Mouse (Mus musculus): ENCODE results near the gene Arhgef3.

Gene Arhgef3

DNA sequence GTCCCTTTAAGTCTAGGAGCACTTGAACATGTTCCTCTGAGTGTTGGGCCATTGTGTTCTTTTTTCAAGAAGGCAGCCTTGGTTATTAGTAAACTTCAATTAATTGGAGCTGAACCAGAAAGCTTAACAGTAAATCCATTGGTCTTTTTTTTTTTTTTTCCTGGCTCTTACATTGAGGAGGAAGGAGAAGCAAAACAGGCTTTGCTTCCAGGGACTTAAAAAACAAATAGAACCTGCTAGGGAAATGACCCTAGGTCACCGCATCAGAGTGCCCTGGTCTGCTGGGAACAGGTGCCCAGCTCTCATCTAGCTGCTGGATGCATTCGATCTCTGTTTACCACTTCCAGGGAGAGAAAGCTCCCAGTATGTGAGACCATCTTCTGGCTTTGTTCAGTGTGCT is 227.8 kb downstream of the Arhgef3 start:
- in situ Hi-C loops (cut with MboI, MseI): loop anchor here (5.0 kb wide), 2 partner anchors 35 to 110 kb away; no protein-coding TSS in a partner anchor

DNA sequence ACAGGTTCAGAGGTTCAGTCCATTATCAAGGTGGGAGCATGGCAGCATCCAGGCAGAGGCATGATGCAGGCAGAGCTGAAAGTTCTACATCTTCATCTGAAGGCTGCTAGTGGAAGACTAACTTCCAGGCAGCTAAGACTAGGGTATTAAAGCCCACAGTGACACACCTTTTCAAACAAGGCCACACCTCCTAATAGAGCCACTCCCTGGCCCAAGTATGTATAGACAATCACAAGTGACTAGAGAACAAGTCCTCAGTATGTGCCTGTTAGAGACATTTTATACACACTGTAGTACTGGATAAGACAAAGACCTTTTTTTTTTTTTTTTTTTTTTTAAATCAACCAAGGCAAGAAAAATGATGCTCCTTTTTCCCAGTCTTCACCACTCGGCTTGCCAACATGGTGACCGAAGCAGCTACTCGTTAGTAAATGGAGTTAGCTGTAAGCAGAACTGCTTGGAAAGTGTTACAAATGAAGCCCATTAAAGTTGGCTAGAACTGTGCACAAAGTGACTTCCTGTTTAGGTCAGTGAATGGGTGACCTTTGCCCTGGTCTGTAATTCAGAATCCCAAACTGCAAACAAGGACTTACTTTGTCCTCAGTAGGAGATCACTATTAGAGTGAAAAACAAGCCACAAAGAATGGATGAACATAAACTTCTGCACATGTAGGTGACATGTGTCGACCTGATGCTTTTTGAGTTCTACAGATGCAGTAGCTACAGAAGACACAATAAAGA is 229.7 kb downstream of the Arhgef3 start:
- in situ Hi-C loops (cut with MboI, MseI): loop anchor here (5.0 kb wide), 2 partner anchors 33 to 112 kb away; no protein-coding TSS in a partner anchor

DNA sequence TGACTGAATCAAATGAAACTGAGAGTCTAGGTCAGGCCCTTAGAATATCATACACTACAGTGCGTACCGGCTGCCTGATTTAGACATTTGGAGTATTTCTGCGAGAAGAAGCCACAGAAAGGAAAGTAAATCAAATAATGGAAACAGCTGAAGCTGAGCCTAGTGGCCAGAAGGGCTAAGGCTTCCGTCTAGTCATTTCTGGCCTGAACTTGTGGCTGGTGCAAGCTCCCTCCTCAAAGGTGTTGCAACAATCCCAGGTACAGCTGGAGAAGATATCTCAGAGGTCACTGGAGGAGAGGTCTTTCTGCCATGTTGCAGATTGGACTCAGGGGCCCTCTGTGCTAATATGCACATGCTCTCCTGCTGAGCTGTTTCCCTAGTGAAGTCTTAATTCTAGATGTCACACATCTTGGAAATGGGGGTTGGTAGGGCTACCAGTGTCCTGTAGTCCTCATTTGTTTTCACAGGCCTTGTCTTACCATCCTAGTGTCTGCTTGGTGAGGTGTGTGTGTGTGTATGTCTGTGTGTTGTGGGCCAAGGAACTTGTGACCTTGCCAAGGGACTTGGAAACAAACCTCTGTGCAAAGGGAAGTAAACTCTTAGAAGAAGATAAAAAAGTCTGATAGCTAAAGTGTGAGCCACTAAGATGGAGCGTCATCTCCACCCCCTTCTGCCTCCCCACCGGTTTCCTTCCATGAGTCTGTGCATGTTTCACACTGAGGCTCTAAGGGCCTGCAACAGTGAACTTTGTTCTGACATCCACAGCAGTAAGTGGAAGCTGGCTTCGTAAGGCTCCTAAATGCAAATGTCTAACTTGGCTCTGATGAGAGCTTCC is 230.6 kb downstream of the Arhgef3 start:
- in situ Hi-C loops (cut with MboI, MseI): no loop called here

DNA sequence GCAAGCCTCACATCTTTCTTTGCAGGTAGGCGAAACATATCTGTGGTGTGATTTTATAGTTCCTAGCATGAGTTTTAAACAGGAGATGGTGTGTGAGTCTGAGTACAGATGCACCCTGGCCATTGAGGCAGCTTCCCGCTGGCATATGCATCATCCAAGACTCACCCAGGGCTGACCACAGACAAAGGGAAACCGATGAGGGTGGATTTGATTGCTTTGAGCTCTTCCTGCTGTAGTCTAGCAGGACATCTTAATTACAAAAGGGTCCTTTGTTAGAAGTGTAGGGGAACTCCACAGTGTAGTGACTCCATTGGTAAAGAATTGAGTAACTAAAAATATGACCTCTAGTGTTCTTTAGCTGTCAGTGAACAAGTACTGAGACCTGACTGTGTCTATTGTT is 232.5 kb downstream of the Arhgef3 start:
- in situ Hi-C loops (cut with MboI, MseI): no loop called here

DNA sequence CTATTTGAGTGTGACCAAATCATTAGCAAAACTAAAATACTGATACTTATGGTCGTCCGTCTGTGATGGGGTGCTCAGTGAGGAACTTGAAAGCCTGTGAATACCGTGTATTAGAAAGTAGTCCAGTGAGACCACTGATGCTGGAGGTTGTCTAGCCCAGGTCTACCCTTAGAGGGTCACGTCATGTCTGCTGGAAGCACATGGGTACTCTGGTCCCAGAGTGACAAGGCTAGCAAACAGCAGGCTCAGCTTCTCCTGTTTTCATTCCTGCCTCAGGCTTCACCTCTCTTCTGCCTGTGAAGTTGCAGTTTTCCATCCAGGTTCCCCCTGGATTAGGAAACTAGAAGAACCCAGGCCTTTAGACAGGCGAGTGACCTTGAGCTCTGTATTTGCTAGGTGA is 233.0 kb downstream of the Arhgef3 start:
- in situ Hi-C loops (cut with MboI, MseI): no loop called here

DNA sequence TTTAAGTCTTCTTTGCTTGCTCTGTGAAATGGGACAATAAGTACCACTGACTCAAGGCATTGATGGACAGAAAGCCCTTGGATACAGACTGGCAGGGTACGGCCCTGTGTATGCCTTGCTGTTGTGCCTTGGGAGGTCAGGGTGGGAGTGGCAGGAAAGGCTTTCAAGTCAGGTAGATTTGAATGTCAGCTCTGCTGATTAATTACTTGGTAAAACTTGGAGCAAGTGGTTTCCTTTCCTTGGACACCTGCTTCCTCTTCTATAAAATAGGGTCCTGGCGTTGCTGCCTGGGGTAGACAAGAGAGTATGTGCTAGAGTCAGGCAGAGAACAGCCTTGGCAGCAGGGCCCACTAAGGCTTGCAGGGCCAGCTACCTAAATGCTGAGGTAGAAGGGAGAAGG is 233.4 kb downstream of the Arhgef3 start:
- in situ Hi-C loops (cut with MboI, MseI): no loop called here

DNA sequence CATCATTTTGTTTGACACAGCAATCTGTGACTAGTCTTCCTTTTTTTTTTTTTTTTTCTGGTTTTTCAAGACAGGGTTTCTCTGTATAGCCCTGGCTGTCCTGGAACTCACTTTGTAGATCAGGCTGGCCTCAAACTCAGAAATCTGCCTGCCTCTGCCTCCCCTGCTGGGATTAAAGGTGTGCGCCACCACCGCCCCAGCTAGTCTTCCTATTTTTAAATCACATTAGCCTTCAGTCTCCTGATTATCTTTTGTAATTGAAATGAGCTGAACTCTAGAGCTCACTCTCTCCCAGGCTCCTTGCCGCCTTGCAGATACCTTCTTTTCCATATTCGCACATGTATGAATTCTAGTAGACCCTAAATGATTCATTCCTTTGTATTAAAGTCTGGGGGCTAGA is 234.0 kb downstream of the Arhgef3 start:
- in situ Hi-C loops (cut with MboI, MseI): no loop called here

DNA sequence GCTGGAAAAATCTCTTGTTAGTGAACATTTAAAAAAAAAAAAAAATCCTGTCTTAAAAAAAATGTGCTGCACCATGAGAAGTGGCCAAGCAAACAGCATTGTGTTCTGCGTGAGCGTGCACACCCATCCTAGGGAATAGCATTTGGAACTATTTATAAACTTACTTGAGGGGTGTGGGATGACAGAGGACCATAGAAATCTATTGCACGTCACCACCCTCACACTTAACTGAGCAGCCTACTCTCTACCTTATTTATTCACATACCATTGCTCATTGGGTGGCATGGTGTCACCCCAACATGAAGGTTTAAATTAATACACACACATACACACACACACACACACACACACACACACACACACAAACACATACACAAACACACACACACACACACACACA is 234.4 kb downstream of the Arhgef3 start:
- in situ Hi-C loops (cut with MboI, MseI): no loop called here

DNA sequence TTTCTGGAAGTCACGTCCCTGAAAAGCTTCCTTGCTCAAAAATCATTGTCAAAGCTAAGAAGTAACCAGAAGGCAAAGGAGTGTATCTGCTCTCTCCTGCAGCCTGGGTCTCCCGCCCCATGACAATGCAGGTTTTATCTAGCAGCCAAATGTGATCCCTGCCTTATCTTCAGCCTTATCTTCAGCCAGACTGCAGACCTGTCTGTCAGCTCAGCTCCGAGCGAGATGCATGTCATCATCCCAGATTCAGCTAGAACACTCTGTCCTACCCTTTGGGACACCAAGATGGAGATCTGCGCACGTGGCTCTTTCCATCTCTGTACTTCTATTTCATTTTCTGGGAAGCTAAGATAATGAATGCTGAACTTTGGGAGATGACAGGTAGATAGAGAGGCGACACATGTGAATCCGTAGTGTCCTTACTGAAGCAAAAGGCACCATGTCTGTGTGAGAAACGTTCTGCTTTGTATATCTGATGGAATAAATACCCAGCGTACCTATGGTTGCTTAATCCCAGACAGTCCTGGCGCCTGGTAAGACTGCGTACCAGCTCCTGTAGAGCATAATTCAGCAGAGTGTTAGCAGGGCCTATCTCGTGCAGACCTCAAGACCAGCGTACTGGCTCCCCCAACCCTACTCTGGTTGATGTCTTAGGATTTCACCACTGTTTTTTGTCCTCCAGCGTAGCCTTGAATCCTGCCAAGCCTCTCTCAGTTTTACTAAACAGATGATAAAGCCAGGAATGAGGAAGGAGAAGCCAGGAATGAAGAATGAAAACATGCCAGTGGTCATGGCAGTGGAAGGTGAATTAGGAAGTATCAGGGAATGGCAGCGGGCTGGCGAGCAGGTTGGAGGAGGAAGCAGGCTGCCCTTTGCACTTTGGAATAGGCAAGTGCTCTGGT is 235.4 kb downstream of the Arhgef3 start:
- in situ Hi-C loops (cut with MboI, MseI): no loop called here

DNA sequence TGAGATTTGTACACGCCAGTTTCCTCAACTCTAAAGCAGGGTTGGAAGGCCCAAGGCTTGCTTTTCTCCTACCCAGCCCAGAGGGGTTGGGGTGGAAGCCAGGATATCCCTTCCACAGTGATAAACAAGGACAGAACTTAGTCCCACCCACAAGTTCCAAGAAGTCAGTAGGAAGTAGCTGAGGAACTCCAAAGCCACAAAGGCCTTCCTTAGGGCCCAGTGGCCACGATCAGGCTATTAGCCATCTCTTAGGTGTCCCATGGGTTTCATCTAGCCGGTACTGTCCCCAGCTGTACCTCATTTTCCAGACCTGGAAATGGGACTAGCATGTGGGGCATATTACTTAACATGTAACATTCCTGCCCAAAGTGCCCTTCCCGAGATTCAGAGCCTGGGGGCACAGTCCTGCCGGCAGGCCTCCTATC is 236.4 kb downstream of the Arhgef3 start:
- in situ Hi-C loops (cut with MboI, MseI): no loop called here

DNA sequence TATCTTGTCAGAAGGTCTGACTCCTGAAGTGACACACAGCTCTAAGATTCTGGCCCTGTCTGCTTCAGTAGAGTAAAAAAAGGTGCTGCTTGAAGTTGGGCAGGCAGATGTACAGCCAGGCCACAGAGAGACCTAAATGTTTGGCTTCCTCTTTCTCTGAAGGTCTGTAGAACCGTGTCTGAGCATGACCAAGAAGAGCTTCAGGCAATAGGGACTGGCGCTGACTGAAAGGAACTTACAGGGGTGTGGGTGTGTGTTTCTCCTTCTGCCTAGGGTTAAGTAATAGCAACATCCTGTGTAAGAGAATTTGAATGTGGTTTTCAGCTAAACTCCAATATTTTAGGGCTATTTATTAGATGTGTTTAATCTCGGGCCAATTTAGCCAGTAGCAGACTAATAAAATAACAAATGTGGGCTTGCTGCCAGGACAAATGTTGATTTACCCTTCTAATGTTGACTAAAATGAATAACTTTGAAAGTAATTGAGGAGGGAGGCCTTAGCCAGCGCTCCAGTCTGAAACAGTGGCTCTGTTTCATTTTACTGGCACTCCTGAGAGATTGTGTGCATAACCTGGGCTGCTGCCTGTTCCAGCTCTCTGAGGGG is 236.9 kb downstream of the Arhgef3 start:
- in situ Hi-C loops (cut with MboI, MseI): no loop called here

DNA sequence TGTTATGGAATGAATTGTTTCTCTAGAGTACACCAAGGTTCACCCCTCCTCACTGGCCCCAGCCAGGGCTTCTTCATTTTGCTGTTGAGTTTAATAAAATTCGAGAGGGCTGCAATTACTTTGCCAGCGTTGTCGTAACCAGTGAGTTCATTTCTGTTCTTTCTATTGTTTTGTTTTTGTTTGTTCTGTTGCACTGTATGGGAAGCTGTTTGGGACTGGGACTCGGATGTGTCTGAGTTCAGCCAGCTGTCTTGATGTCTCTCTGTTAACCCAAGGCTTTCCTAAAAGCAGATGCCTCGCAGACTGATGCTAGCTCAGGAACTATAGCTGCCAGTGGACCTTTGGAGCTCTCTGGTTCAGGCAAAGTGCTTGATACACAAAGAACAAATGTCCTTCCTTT is 237.8 kb downstream of the Arhgef3 start:
- in situ Hi-C loops (cut with MboI, MseI): no loop called here

DNA sequence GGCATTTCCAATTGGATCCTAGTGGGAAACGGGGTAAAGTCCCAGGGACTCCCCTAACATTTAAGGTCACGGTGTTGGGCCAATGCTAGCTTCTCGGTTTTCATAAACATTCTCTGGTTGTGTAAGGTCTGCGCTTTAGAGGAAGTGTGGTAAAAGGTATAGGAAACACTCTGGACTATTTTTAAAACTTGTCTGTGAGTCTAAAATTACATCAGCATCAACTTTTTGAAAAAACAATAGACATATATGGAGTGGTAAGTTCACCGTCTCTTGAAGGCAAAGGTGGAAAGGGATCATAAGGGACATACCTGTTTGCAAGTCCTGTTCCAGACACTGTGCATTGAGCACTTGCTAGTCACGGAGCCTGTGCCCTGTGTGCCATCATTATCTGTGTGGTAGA is 240.5 kb downstream of the Arhgef3 start:
- in situ Hi-C loops (cut with MboI, MseI): no loop called here

DNA sequence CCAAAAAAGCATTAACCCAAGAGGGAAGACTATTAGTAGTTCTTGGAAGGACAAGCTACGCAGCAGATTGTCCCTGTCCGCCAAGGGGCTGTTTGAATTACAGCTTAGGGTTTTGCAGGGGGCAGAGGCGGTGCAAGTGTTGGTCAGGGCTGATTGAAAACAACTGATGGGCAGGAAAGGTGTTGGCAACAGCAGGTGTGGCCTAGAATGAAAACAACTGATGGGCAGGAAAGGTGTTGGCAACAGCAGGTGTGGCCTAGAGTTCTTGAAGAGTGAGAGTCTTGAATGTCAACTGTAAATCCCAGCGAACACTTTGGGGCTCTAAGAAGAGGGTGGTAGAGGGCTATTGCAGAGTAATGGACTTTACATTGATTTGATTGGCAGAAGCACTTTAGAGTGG is 241.2 kb downstream of the Arhgef3 start:
- in situ Hi-C loops (cut with MboI, MseI): no loop called here

DNA sequence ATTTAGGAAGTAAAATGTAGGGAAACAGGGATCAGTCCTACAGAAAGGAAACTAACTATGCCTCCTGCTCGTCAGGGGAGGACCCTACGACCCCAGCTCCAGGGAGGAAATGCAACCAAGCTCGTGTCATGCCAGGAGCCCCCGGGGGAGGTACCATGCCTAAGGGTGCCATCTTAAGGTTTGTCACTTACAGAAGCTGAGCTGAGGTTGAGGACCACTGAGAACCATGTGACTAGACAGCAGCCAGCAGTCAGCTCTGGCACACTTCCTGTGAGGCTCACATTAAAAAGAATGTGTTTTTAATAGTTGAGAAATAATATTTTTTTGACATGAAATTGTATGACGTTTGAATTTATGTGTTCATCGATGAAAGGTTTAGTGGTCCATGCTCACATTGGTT is 242.4 kb downstream of the Arhgef3 start:
- in situ Hi-C loops (cut with MboI, MseI): no loop called here

DNA sequence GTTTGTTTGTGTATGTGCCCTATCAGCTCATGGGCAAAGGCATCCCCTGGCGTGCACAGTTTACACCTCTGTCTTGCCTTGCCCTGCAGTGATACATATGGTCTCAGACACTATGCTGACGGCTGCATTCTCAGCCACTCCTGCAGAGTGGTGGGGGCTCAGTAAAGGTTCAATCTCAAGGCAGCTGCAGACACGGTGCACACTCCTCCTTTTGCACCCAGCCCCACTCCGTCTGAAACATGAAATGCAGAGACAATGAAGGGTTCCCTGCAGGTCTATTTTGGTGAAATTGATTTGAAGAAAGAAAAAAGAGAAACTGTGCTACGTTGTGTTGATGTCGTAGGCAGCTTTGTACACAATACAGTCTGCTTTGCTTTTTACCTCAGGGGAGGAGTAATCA is 243.5 kb downstream of the Arhgef3 start:
- in situ Hi-C loops (cut with MboI, MseI): no loop called here

DNA sequence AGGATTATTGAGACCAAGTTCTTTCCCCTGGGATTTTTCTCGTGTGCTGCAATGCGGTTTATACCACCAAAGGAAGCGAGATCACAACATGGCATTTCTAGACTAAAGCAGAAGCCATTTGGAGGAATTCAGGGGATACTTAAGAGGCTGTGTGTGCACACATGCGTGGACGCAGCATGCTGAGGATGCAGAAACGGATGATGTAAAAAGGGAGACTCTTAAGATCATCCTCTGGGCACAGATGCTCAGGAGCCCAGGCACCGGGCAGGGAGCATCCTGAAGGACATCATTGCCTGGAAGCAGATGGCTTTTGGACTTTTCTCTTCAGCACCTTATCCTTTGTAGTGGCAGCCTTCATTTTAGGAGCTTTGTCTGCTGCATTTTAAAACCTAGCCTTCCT is 246.2 kb downstream of the Arhgef3 start:
- in situ Hi-C loops (cut with MboI, MseI): no loop called here

DNA sequence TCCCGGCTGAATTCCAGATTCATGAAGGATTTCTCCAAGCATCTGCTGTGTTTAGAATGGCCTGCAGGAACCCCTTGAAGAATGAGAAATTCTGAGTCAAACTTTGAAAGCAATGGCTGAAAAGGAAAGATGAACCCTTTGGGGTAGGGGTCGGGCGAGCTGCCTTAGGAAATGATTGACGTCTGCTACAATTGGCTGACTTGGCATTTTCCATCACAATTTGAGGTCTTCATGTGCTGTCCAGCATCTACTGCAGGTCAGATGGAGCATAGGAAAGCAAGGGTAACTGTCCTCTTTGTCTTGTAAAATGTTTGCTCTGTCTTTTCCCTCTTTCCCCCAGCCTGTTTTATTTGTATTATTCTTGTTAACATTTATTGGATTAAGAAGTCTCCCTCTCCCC is 246.8 kb downstream of the Arhgef3 start:
- in situ Hi-C loops (cut with MboI, MseI): no loop called here

DNA sequence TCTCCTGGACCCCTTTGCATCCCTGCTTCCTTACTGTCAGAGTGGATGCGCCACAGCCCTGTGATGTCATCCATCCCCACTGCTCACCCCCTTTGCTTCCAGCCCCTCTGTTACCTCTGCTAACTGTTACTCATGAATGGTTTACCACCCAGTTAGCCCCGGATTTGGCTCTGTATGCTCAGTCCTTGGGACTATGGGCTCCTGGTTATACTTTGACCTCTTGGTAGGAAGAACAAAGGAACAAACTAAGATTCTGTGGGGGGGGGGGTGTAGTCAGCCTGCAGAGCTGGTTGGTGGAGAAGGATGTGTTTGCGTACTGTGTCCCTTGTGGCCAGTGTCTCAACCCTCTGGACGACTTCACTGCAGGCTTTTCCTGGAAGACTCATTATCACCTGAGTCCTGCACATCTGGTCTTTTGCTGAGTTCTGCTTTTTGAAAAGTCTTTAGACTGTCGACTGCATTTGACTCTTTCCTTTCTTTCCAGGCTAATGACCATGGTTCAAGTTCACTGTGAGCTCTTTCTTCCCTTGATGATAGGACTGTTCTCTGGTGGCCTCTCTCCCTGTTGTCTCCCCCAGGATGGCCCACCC is 250.1 kb downstream of the Arhgef3 start:
- in situ Hi-C loops (cut with MboI, MseI): no loop called here

DNA sequence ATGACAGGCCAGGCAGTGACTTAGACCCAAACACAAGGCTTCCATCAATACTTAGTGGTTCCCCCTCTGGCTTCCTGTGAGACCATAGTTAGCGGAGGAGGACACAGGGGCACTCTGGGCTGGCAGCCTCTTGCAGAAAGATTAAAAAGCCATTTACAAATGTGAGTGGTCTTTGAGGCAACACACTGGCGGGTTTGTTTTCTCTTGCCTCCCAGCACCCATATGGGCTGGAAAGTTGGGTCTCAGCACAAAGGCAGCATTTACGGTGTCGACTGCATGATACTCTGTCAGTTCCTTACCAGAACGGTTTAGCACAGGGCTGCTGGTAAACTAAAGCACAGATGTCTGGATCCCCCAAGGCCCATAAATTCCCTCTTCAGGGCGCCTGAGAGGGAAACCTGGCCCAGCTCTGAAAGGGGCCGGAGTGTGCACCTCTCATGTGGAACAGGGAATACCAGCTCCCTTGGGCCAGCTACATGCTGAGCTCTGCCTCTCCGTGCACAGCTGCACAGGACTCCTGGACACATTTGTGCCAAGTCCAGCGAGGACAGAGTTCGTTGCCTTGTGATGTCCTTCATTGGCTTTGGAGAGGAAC is 252.5 kb downstream of the Arhgef3 start:
- in situ Hi-C loops (cut with MboI, MseI): no loop called here

DNA sequence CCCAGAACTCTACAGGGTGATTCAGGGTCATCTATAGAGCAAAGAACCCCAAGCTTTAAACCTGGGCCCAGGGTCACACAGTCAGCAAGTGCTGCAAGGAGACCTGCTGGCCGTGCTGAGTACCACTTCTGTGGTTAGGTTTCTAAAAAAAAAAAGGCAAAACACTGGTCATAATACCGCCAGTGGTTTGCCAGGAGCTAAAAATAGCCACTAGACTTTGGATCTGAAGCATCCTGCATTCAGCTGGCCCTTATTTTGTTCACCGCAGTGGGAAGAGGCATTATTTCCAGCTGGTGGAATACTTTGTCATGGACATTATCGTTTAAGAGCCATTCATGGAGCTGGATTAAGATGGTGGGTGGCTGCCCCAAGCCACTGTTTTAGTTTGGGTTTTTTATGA is 253.9 kb downstream of the Arhgef3 start:
- in situ Hi-C loops (cut with MboI, MseI): no loop called here
